Mouse (Mus musculus): ENCODE data around the gene Gm8890.
"Not testable (repeated sequence)": the region's sequence is repeated elsewhere in the genome, so short reads cannot be mapped to it uniquely, and the experiment has no call there.

The Gm8890 gene

GRCm38 (mm10) chr5:11255733-11256132, at the start of gene Gm8890:
Gm8890 (plus strand) TSS chr5:11256033.
- DNase-seq: not testable (repeated sequence)

DNA sequence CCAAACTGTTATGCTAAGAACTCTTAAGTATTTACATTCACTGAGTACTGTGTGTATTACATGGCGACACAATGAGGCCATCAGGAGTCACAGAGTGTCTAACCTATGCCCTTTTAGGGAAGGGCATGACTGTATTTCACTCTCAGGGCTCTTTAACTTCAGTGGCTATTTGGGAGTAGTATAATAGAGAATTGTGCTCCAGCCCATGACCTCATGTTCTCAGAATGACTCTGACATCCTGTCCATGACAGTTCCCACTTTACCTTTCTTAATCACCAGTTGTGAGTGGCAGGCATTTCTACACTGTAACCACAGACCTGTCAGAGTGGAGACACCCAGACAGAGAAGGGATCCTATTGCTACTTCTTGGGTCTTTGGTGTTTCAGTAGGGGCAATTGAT, 388 bp downstream of the Gm8890 start:
- DNase-seq: not testable (repeated sequence)

Data from kidney, postnatal 25 days (tissue).